Mouse (Mus musculus) small intestine, adult 2 months (tissue): ENCODE results near the gene 1700003H04Rik. TPM values are rescaled to one million over a fixed set of nuclear protein-coding genes. Genes with fewer than 3 reads are reported as not detected.

Experiments used
- H3K27ac ChIP-seq: fragments of 200-500 bp; 2 replicates; pipeline ENCODE4 v1.5.1; 2012; ENCODE audit warnings: low read depth, low read length, control low read depth, inconsistent platforms; ENCODE audit not compliant: insufficient read depth
- H3K27me3 ChIP-seq: fragments of 200-500 bp; 2 replicates; pipeline ENCODE4 v1.6.1; 2012; ENCODE audit warnings: mild to moderate bottlenecking, moderate library complexity, low read length, inconsistent platforms; ENCODE audit not compliant: control insufficient read depth, insufficient read depth
- H3K36me3 ChIP-seq: fragments of 200-500 bp; 2 replicates; pipeline ENCODE4 v1.6.1; 2012; ENCODE audit warnings: mild to moderate bottlenecking, low read length, control low read depth, inconsistent platforms; ENCODE audit not compliant: control insufficient read depth, insufficient read depth
- H3K4me1 ChIP-seq: fragments of 200-500 bp; 2 replicates; pipeline ENCODE4 v1.6.1; 2012; ENCODE audit warnings: low read length, inconsistent platforms, mixed read lengths; ENCODE audit not compliant: control insufficient read depth, insufficient read depth, insufficient read length
- H3K4me3 ChIP-seq: fragments of 200-500 bp; 2 replicates; pipeline ENCODE4 v1.5.1; 2012; ENCODE audit warnings: low read depth, mild to moderate bottlenecking, control low read depth, inconsistent platforms, low read length, moderate library complexity
- CTCF ChIP-seq: fragments of 200-500 bp; IDR thresholded peaks from 2 replicates; pipeline ENCODE4 v1.5.1; 2012; ENCODE audit warnings: low read depth, mild to moderate bottlenecking, control low read depth, inconsistent platforms, low read length, moderate library complexity, mixed read lengths; ENCODE audit not compliant: insufficient replicate concordance, insufficient read length; ENCODE audit errors: extremely low read depth
- POLR2A ChIP-seq: fragments of 200-500 bp; IDR thresholded peaks from 2 replicates; pipeline ENCODE4 v1.6.1; 2012; ENCODE audit warnings: low read depth, mild to moderate bottlenecking, control low read depth, inconsistent platforms, low read length, moderate library complexity
- WGBS: fragments of 180-500 bp; shearing (Covaris S2); methylation state at CpG from one replicate; pipeline ENCODE4 v1.1.7; 2018; 5-methylcytosine and 5-hydroxymethylcytosine counted together
- polyA plus RNA-seq: library from polyadenylated mRNA; depleted of rRNA; stranded (reverse); fragments of >200 nt; gene quantifications from 2 replicates; pipeline ENCODE4 v1.2.3, GENCODE M21; 2012; rRNA removed

The 1700003H04Rik gene
- polyA plus RNA-seq, 1 experiment = not detected

DNA sequence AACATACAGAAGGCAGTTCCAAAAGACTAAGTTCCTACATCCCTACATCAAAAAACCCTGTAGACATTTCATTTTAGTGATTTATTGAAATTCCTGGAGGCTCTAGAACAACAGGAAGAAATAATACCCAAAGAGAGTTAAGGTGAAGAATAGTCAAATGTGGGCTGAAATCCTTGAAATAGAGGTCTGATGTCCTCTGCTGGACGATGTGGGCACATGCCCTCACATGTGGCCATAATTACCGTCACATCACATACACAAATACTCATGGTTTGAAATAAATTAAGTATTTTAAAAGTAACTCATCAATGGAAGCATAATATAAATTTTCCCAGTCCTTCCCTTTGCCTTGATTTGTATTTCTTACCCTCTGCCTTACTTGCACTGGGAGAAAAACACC, 4.9 kb upstream of the 1700003H04Rik start:
- WGBS = 77% methylated on average over 2 of the region's 2 CpGs
- no peaks in the 10 kb centered on the region for H3K27me3 ChIP-seq
- no peak for TF ChIP-seq POLR2A
- TF ChIP-seq CTCF = no peak
- H3K36me3 ChIP-seq = no peaks in the 10 kb centered on the region
- no peak overlapping the region for H3K27ac ChIP-seq
- H3K4me3 ChIP-seq = no peak overlapping the region
- H3K4me1 ChIP-seq = no peaks in the 10 kb centered on the region

DNA sequence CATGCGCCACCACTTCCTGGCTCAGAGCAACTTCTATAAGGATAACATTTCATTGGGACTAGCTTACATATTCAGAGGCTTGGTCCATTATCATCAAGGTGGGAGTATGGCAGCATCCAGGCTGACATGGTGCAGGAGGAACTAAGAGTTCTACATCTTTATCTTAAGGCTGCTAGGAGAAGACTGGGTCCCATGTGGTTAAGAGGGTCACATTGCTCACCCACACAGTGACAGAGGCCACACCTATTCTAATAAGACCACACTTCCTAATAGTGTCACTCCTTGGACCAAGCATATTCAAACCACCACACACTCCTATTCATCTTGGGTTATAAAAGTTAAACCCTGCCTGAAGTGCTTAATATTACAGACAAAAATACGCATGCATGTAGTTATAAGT, 23.6 kb downstream of the 1700003H04Rik start:
- H3K36me3 ChIP-seq = no peaks in the 10 kb centered on the region
- TF ChIP-seq CTCF (no peak), POLR2A (no peak)
- no peak overlapping the region for H3K4me3 ChIP-seq
- H3K4me1 ChIP-seq = no peaks in the 10 kb centered on the region
- no peak overlapping the region for H3K27ac ChIP-seq
- WGBS = 90% methylated on average over 2 of the region's 2 CpGs
- no peaks in the 10 kb centered on the region for H3K27me3 ChIP-seq

DNA sequence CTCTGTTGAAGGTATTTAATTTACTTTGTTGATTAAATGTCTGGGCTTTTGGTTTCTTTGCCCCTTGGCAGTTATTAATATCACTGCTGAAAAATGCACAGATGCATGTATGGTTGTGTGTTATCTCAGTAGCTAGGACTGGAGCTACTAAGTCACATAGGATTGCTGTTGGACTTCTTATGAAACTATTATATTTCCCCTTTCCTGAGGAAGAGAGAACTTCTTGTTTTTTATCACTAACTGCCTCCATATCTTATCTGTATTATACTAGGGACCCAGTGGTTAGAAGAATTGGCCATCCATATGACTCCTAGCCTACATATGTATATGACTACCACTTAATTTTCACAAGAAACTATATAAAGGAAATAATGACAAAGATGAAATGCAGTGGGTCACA, 24.9 kb downstream of the 1700003H04Rik start:
- Histone ChIP-seq H3K27me3 (no peaks in the 10 kb centered on the region), H3K36me3 (no peaks in the 10 kb centered on the region), H3K4me1 (no peaks in the 10 kb centered on the region), H3K4me3 (no peak overlapping the region), H3K27ac (no peak overlapping the region)
- TF ChIP-seq CTCF (no peak), POLR2A (no peak)

DNA sequence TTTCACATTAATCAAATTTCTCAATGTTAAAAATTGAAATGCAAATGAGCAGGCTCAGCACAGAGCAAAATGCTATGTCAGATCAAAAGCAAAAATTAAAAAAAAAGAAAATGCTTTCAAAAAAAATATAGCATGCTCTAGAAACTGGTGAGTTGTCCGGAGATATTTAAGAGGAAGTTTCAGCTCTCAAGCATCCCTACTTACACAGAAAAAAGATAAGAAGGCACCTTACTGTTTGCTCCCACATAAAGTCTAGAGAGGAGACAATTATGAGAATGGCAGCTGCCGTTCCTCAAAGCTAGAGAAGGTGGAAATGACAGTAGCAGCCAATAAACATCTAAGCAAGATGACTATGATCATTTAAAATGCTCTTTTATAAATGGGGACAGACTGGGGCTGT, 25.8 kb downstream of the 1700003H04Rik start:
- Histone ChIP-seq H3K4me3 (no peak overlapping the region), H3K27ac (no peak overlapping the region), H3K36me3 (no peaks in the 10 kb centered on the region), H3K4me1 (no peaks in the 10 kb centered on the region), H3K27me3 (no peaks in the 10 kb centered on the region)
- WGBS = 57% methylated on average over 2 of the region's 2 CpGs
- TF ChIP-seq POLR2A (no peak), CTCF (no peak)

DNA sequence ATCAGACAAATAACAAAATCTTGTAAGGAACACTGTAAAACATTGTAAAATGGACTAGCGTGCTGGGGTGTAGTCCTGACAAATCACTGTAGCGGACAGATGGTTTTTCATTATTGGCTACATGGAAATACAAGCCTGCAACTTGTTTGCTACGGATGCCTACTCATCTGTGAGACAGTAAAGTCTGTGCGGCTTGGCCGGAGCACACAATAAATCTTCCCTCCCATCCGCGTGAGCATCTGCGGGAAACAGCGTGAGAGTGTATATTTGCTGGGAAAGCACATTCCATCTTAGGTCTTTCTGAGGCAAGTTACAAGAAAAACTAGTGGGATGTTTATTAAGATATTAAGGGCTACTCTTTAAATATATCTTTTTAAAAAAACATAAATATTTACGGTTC, 32.0 kb downstream of the 1700003H04Rik start:
- Histone ChIP-seq H3K36me3 (no peaks in the 10 kb centered on the region), H3K27ac (no peak overlapping the region), H3K27me3 (no peaks in the 10 kb centered on the region), H3K4me1 (no peaks in the 10 kb centered on the region), H3K4me3 (no peak overlapping the region)
- 81% methylated on average over 10 of the region's 10 CpGs for WGBS
- TF ChIP-seq POLR2A = no peak
- no peak for TF ChIP-seq CTCF

DNA sequence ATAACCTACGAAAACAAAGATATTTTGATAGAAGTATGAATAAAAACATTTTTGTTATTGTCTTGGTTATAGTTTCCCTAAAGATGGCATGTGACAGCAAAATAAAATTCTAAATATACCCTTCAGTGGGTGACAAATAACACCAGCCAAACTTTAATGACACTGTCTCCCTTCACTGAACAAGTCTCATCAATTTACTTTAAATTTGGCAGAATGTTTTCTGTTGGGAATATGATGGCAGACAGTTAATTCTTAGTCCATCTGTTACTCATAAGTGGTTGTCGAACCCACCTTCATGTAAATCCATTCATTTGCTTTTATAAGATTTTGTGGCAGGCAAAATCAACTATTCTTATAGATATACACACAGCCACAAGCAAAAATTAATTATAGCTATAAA, 42.6 kb downstream of the 1700003H04Rik start:
- no peak overlapping the region for H3K4me3 ChIP-seq
- no peaks in the 10 kb centered on the region for H3K27me3 ChIP-seq
- H3K36me3 ChIP-seq = no peaks in the 10 kb centered on the region
- no peak for TF ChIP-seq CTCF
- no peak for TF ChIP-seq POLR2A
- H3K4me1 ChIP-seq = no peaks in the 10 kb centered on the region
- WGBS = 80% methylated on average over 2 of the region's 2 CpGs
- no peak overlapping the region for H3K27ac ChIP-seq

DNA sequence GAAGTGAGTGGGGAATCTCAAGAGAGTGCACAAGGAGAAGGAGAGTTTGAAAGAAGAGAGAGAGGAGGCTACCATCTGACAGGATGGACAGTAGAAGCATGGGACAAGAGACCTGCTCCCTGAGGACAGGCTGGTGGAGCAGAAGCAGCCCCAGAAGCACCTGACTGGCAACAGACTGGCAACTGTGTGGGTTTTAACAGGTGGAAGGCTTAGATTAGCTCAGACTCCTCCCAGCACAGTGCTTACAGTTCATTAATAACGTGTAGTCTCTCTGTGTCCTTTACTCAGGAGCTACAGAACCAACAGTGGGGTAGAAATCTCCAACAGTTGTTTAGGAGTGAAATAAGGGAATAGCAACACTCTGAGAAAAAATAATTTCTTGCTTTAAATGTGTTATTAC, 44.3 kb downstream of the 1700003H04Rik start:
- 51% methylated on average over 1 of the region's 1 CpGs for WGBS
- Histone ChIP-seq H3K27ac (no peak overlapping the region), H3K4me1 (no peaks in the 10 kb centered on the region), H3K36me3 (no peaks in the 10 kb centered on the region), H3K27me3 (no peaks in the 10 kb centered on the region), H3K4me3 (no peak overlapping the region)
- TF ChIP-seq CTCF (no peak), POLR2A (no peak)

DNA sequence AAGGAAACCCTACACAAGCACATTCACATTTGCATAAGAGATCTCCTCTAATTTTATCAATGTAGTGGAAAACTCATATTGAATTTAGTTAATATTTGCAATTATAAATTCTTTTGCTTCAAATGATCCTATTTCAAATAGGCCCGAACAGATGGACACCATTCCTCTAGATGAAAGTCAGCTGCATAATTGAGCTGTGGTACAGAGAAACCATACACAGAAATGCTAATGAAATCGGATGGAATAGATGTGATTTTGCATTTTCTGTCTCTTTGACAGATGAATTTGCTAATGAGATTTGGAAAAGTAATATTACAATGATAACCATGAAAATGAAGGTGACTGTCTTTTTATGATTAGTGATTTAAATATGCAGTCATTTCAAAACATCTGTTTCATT, 62.1 kb downstream of the 1700003H04Rik start:
- no peak for TF ChIP-seq POLR2A
- no peak for TF ChIP-seq CTCF
- no peak overlapping the region for H3K27ac ChIP-seq
- H3K4me3 ChIP-seq = no peak overlapping the region
- H3K36me3 ChIP-seq = no peaks in the 10 kb centered on the region
- H3K27me3 ChIP-seq = no peaks in the 10 kb centered on the region
- 76% methylated on average over 2 of the region's 2 CpGs for WGBS
- H3K4me1 ChIP-seq = no peaks in the 10 kb centered on the region

Other genes starting within 250 kb of the 1700003H04Rik start
- gene 1700006A11Rik, start 155.1 kb downstream of the 1700003H04Rik start, polyA plus RNA-seq = not detected in 2 replicates